Mouse (Mus musculus) MEL (cell line): ENCODE data around the gene Ephb2.

Experiments used
- CTCF ChIP-seq, 3 experiments: IDR thresholded peaks in 2 of 3; conservative IDR thresholded peaks in 1 of 3; 2 replicates each; pipeline ENCODE4 v1.5.1; 2011 to 2012; ENCODE audit warnings: low read length in 3 of 3, low read depth in 2 of 3, mild to moderate bottlenecking in 2 of 3, improper control_type of control experiment in 1 of 3, inconsistent platforms in 1 of 3, mixed read lengths in 1 of 3, moderate library complexity in 1 of 3; ENCODE audit not compliant: control insufficient read depth in 1 of 3, insufficient read depth in 1 of 3, poor library complexity in 1 of 3, severe bottlenecking in 1 of 3
- JUND ChIP-seq: IDR thresholded peaks from 2 replicates; pipeline ENCODE4 v1.6.1; 2011; ENCODE audit warnings: low read depth, mild to moderate bottlenecking, improper control_type of control experiment, low read length
- TCF12 ChIP-seq: IDR thresholded peaks from 2 replicates; pipeline ENCODE4 v1.6.1; 2014; ENCODE audit warnings: low read depth, mild to moderate bottlenecking, inconsistent platforms, low read length, improper control_type of control experiment, moderate library complexity
- ZC3H11A ChIP-seq: IDR thresholded peaks from 2 replicates; pipeline ENCODE4 v1.6.1; 2012; ENCODE audit warnings: low read depth, mild to moderate bottlenecking, inconsistent platforms, low read length, improper control_type of control experiment

DNA sequence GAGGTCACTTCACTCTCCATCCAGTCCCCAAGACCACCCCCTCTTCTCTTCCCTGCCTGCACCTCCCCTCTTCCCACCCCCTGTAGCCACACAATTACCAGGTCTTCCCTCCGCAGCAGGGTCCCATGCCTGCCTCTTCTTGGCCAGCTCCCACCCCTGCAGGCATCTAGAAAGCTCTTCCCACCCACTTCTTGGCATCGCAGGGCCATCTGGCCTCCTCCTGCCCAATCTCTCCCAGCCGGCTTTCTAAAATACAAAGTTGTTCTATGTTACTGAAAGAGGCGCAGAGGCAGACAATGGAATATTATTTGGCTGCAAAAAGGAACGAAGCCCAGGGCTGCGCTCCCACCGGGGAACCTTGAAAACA lies 136.7 kb downstream of the Ephb2 start:
- TF ChIP-seq CTCF (IDR thresholded peaks at IDR 0.05 in 2 of 3, conservative IDR thresholded peaks at IDR 0.05 in 1 of 3; ENCODE audit: control insufficient read depth in 1 of 3, insufficient read depth in 1 of 3, low read depth in 2 of 3, low read length in 3 of 3, poor library complexity in 1 of 3, severe bottlenecking in 1 of 3): no peak
- TF ChIP-seq ZC3H11A: no peak
- no peak for TF ChIP-seq JUND
- no peak for TF ChIP-seq TCF12
